Mouse (Mus musculus) layer of hippocampus, adult 8-10 months (tissue): ENCODE results near the gene Aqp3. TPM values are rescaled to one million over a fixed set of nuclear protein-coding genes. Genes with fewer than 3 reads are reported as not detected.
"Not testable (repeated sequence)": the region's sequence is repeated elsewhere in the genome, so short reads cannot be mapped to it uniquely, and the experiment has no call there.

Source experiments
- DNase-seq, 2 experiments: peaks; one replicate each; pipeline ENCODE4 v3.0.0; 2022; ENCODE audit warnings: low spot score in 2 of 2
- total RNA-seq, 4 experiments: library from RNA; stranded (reverse); gene quantifications; 2 replicates each; pipeline ENCODE4 v1.2.4; 2022

The Aqp3 gene
- total RNA-seq, 4 experiments from 2014 or later = not detected

DNA sequence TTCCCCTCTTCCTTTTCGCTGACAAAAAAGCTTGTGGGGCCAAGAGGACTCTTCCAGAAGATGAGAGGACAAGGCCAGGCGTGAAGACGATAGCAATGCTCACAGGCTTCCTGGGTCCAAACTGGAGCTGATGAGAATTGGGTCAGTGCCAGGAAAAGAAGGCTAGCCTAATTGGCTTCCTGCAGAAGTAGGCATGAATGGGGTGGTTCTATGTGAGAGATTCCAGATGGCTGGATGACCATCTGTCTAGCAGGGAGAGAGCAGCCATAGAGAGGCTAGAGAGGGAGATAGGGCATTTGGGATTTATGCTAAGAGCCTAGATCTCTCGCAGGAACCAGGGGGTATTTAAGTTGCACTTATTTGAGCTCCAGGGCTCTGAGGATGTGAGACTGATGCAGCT, 9.5 kb upstream of the Aqp3 start:
- DNase-seq = no peak

DNA sequence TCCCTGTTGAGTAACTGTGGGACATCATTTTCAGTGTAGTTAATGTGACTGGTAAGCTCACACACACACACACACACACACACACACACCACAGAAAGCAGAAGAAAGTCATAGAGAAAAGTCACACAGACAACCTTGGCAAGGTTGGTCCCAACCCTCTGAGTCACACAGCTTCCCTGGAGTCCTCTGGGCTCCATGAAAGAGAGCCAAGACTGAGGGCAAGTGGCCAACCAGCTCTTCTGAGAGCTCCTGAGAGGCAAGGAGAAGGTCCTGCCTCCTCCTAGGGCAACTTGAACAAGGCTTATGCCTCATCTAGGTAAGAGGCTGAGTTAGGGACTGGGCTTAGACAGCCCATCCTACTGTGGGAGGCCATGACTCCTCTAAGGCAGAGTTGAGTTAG, 4.9 kb upstream of the Aqp3 start:
- no peak for DNase-seq

DNA sequence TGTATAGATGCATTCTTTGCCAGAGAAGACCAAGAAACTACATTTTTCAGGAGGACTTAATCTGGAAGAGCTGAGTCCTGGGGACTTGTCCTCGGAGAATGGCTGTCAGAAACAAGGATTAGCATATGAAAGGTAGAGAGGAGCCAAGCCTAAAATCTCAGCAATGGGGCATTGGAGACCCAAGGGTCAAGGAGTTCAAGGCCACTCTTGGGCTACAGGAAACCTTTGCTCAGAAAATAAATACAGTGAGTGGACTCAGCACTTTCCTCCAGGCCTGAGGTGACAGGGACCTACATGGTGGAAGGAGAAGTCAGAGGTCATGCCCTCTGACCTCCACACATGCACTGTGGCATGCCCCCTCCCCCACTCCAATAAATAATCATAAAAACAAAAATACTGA, 3.0 kb upstream of the Aqp3 start:
- no peak for DNase-seq

DNA sequence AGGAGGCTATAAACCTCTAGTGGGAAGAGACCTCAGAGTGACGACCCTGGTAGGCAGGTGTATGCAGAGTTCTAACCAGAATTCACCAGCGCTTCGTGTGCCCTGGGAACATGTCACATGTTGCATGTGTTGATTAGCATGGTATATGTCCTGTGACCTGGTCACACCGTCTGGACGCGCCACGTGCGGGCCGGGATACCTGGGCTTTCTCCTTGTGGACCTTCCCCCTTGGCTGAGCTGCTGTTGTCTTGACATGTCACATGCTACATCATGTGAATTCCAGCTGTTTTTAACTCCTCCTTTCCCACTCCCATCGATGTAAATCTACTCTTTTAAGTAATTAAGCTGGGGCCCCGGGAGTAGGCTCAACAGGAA, 581 bp upstream of the Aqp3 start:
- DNase-seq = no peak

DNA sequence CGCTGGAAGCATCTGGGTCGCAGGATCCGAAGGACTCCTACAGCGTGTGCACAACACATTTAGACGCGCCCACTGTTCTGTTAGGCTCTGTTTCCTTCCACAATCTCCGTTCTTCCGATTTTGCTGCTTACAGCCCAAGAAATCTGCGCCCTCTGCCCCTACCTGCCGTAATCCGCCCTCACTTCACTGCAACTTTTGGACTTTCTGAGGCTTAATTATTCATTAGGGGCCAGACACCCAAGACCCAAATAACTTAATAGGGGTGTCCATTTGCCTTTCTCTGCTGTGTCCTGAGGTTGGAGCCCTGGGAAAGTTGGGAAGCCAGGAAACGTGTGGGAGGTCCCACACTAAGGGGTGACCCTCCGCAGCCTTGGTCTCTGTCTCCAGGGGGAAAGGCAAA, 602 bp downstream of the Aqp3 start:
- DNase-seq = no peak

DNA sequence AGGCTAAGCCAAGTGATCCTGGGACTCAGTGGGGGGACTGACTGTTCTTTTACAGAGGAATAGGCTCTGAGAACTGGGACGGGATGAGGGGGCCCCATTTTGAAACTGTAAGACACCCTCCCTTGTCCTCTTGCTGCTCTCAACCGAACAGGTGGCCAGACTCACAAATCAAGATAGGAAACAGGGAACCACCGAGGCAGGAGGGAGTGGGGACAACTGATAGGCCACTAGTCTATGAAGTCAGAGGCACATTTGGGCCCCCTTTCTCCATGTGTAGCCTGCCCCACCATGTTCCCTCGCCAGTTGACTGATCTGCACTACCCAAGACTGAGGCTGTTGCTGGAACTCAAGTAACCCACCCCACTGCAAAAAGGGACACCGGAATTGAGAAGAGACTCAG, 1.2 kb downstream of the Aqp3 start:
- no peak for DNase-seq

DNA sequence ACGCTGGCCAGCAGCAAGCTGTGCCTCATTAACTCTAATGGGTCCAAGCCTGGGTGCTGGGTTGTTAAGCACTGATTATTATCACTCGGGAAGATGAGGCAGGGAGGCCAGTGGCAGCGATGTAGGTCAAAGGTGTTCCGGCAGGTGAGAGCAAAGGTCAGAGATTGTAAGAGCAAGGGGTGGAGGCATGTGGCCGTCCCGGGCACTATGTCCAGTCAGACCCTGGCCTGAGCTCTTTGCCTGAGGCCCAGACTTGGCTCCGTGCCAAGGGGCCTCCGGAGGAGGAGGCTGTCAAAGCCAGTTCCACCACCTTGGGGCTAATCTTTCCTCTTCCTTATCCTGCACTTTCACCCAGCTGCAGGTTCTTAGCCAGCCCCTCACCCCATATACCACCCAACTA, 1.8 kb downstream of the Aqp3 start:
- no peak for DNase-seq

DNA sequence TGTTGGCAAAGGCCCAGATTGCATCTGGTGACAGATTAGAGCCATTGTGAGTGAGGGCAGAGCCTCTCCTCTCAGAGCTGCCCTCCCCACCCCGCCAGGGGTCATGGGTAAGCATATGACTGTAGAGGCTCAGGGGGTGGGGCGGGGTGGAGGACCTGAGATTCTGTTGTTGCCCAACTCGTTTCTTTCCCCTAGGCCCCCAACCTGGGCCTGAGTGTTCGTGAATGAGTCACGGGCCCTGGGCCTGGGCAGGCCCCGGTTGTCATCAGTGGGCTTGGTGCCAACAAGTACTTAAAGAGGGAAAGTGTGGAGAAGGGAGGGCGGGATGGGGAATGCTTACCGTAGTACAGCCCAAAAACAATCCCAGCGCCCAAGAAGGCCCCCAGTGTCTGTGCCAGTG, 3.6 kb downstream of the Aqp3 start:
- no peak for DNase-seq

DNA sequence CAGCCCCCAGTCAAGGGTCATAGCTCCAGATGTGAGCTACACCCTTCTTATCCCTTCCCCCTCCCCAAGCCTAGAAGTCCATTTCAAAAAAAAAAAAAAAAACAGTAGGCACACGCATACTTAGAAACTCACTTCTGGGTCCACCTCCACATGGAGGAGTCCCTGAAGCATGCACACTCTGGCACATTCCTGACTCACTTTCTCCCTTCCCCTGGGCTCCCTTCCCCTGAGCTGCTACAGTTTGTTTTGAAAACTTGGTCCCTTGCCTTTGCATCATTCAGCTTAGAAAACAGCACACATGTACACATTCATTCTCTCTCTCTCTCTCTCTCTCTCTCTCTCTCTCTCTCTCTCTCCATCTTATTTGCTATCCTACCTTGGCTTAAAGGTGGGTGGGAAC, 5.0 kb downstream of the Aqp3 start:
- no peak for DNase-seq

DNA sequence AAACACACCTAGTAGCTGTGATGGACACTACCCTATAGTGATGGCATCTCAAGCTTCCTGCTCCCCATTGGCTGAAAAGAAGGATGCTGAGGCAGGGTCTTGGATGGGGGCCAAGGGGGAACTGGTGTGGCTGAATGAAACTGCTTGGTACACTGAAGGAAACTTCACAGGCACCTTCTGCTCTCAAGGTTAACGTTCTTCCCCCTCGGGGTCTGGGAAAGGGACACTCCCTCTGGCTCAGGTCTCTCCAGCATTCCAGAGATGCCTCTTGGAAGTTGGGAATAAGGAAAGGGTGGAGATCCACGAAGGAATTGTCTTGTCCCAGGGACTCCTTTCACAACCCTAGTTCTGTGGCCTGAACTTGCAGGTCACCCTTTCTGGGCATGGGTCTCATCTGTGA, 6.6 kb downstream of the Aqp3 start:
- DNase-seq = no peak

DNA sequence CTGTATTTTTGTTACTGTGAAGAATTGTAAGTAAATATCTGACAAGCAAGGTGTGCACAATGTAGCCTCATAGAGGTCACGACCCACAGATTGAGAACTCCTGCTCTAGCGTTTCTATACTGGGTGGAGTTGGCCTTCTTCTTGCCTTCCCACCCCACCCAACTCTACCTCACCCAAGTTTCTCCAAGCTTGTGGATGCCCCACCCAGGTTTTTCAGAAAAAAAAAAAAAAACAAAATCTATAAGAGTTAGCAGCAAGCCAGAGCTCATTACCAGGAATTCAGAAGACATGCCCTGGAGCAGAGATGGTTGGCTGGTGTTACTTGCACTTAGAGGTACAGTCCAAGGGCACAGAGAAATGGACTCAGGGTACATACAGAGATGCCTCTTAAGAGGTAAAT, 8.3 kb downstream of the Aqp3 start:
- DNase-seq = no peak

DNA sequence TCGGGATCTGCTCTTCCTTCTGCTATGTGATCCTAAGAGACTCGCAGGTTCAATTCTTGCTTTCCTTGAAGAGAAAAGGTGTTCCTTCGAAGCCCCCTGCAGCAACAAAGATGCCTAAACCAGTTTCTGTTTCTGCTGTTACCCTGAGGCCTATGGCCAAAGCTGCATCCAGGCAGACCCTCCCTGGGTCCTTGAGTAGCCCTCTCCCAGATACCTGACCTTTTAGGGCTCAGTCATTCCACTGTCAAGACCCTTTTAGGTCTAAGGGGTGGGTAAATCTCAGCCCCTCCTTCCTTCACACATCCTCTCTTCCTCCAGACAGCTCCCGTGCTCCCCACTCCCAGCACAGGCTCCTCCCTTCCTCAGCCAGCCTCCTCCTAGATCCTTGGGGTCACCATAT, 8.8 kb downstream of the Aqp3 start:
- no peak for DNase-seq

DNA sequence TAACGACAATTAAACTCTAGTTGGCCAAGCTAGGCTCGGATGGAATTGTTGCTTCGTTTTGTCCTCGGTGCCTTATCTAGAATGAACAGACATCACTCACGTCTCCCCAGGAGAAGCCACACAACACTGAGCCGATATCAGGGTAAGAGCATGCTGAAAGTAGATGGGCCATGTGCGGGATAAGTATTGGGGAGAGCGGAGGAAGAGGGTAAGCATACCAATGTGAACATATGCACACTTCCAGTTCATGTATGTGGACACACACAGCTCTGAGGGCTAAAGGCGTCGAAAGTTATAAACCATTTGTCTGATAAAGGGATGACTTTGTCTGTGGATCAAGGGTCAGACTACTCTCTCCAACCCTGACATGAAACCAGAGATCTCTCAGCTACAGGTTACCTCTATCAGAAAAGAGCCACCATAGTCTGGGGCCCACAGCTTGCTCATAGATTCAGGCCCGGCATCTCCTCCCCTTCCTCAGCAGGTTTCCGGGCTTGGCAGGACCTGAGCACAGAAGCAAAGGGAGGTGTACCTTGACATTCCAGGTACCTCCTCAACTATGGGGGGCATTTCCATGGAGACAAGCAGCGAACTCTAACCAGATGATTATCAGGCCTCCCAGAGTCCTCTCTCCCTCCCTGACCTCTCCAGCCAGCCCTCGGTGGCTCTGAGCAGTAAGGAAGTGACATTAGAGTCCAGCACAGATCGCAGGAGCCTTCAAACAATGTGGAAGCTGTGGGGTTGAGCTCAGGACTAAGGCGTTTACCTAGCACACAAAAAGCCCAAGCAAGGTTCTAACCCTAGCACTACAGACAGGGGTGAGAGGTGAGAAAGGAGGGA, 10.3 kb downstream of the Aqp3 start:
- no peak for DNase-seq

DNA sequence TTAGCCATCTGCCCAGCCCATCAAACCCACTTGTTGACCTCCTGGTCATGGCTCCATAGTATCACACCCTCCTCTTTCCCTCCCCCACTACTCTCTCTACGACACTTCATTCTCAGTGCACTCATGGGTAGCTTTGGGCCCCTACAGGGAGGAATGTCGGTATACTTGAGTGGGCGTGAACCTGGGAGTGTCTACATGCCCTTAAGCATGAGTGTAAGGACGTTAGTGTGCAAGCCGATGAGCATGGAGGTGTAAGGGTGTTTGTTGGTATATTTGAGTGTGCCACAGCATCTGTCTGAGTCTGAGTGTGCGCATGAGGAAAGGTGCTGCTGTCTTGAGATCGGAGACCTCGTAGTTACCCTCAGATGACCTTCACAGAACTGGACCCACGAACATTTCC, 11.0 kb downstream of the Aqp3 start:
- no peak for DNase-seq

DNA sequence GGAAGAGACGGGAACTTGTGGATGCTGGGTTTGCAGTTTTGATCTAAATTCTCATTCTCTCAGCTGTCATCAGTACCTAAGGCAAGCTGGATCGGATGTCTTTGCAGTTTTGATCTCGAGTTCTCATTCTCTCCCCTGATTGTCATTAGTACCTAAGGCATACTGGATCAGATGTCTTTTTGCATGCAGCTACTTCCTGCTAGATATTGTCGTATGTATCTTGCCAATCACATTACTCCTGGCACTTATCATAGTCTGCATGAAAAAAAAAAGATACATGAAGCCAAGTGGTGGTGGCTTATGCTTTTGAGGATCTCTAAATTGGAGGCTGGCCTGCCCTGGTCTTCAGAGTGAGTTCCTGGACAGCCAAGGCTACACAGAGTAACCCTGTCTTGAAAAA, 13.2 kb downstream of the Aqp3 start:
- DNase-seq = no peak

DNA sequence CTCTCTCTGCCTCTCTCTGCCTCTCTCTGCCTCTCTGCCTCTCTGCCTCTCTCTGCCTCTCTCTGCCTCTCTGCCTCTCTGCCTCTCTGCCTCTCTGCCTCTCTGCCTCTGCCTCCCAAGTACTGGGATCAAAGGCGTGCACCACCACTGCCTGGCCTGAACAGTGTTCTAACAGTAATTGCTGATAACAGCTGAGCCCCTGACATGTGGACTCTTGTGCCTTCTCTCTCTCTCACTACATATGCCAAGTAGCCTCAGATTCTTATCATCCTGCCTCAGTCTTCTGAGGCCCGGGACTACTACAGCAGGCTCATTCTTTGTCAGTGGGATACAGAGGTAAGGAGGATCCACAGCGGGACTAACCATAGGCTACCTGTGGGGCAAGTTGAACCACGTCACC, 15.2 kb downstream of the Aqp3 start:
- DNase-seq = not testable (repeated sequence)

DNA sequence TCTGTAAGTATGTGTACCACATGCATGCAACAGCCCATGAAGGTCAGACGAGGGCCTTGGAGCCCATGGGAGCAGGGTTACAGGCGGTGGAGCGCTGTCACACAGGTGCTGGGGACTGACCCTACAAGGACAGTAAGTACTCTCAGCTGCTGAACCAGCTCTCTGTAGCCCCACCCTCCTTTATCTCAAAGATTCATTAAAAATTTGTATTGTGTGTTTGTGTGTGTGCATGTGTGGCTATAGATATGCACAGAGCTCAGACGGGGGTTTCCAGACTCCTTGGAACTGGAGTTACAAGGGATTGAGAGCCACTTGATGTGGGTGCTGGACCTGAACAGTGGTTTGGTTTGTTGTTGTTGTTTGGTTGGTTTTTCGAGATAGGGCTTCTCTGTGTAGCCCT, 16.2 kb downstream of the Aqp3 start:
- DNase-seq = no peak

DNA sequence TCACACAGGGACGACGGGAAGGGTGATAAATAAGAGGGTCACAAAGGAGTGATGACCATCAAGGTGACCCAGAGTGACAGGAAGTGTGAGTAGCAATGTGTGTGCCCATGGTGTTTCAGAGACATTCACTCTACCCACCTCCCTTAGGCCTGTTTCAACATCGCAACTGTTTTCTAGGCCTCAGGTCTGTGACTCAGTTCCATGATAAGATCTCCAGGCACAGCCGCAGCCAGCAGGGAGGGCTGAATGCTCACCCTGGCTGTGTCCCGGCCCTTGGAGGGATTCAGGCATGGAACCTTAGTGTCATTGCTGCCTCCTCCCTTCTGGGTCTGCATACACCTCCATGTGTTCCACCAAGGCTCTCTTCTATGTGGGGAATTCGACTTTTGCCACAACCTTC, 19.3 kb downstream of the Aqp3 start:
- no peak for DNase-seq

DNA sequence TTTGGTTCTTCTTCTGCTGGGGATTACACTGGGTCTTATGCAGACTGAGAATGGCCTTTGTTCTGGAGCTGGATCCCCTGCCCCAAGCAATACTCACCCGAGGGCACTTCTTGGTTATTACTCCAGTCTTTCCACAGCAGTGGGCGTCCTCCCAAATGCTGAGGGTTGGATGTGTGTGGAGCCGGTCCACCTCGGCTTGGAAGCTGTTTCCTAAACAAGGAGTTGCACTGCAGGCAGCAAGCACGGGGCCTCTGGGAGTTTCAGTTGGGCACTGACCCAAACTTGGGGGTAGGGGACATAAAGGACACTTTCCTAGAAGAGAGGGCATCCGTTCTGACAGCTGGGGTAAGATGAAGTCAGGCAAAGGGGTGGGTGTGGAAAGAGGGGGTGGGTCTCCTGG, 23.5 kb downstream of the Aqp3 start:
- no peak for DNase-seq

DNA sequence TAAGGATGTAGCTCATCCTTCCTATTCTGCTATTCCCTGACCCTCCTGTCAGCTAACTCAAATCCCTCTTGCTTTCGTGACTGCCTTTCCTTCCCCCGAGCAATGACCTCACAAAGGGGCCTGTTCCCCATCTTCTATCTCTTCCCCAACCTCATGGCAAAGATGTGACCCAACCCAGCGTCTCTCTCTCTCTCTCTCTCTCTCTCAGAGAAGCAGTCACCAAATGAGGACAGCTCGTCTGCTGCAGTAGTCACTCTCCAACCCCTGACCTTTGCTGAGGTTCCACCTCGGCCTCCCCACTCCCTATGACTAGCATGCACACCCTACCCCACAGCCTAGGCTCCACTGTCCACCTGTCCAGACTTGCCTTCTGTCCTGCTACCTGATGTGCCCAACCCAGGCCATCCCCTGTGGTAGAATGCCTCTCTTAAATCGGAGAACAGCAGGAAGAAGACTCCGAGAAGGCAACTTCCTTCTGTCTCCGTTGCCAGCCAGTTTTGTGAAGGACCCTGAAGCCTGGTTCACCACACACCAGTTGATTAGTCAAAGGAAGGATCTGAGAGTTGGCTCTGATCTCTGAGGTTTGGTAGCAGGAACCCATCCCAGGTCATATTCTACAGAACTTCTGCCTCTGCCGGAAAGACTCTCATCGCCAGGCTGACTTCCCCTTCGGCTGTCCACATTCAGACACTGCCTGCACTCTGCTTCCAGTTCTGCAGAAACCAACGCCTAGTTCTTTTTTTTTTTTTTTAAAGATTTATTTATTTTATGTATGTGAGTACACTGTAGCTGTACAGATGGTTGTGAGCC, 24.8 kb downstream of the Aqp3 start:
- no peak for DNase-seq

DNA sequence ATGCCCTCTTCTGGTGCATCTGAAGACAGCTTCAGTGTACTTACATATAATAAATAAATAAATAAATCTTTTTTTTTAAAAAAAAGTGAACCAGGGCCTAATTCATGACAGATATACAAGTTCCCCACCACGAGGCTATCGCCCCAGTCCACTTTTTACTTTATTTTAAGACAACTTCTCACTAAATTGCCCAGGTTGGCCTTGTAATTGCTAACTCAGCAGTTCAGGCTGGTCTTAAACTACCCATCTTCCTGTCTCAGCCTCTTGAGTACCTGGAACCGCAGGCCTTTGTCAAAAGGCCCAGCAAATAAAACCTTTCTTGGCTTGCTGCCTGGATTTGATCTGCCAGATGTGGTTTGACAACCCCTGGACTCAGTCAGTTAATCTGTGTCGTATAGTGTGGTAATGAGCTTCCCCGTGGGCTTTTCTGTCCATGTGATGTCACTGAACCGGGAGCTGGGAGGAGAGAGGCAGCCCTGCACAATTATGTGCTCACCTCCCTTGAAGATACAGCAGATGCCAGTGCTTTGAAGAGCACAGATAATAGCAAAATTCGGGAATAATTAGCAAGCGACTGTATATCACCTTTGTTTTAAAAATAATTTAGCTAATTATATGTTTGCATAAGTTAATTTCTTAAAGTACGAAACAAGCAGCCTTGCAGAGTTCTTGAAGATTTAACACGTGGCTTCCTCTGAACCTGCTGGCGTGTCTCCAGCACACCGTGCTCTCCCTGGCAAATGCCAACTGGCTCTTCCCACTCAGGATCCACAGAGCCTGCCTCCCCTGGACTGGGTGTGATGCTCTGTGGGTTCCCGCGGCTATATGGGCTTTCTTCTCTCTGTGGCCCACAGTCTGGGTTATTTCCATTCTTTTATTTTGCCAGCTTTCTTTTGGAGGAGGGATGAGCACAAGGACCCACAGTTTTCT, 26.2 kb downstream of the Aqp3 start:
- no peak for DNase-seq

DNA sequence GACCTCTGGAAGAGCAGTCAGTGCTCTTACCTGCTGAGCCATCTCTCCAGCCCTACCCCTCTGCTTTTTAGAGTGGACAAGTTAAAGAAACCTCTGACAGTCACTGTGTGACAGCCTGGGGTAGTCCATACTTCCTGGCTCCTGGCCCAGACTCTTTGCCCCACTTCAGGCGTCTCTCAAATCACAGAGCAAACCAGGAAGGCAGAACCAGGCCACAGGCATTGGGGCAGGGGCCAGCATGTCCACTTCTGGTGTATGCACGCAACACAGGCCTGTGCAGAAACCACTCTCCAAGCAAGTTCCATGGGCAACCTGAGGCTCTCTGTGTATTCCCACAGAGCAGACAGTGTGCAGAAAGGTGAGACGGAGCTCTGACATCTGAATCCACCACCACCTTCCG, 32.8 kb downstream of the Aqp3 start:
- DNase-seq = no peak
